ENCODE assay signal across 8 mouse cellular contexts in the genomic region with DNA sequence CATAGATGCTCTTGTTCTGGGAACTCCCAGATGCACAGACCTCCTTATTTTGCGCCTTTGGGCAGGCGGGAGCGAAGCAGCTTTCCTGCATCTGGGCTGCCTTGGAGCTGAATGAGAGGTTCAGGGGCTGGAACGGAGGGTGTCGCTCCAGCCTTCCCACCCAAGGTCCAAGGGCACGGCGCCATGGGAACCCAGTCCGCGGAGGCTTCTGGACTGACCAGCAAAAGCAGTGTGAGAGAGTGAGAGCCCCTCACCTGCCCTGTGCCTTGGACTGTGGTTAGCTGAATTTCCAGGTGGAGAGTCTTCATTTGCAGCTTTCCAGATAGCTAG. TPM values are rescaled to one million over a fixed set of nuclear protein-coding genes. Genes with fewer than 3 reads are reported as not detected.
A peak's percentile ranks its signal among the peaks of the same experiment; 100 is the strongest.
DNase-seq lines count a peak whose midpoint lies in the region; ATAC-seq lines count a peak whose summit lies in the region.

No protein-coding gene starts in this region.

- H3K4me2 ChIP-seq in heart, embryonic 14.5 days (ENCODE audit: low read length) = 0 out of 2 replicates have a peak overlapping the region, but pooled peaks have one; percentile 76
- H3K4me2 ChIP-seq in hindbrain, embryonic 16.5 days (ENCODE audit: low read length) = peak overlapping the region; percentile 88

- H3K27ac ChIP-seq in heart, embryonic 14.5 days (replicated peaks in 1 of 2; ENCODE audit: control insufficient read depth in 1 of 2, insufficient read depth in 1 of 2, low read depth in 2 of 2, low read length in 2 of 2) = no peak overlapping the region
- H3K27ac ChIP-seq in hindbrain, embryonic 16.5 days (ENCODE audit: low read depth, low read length) = peak overlapping the region; percentile 60

- no peak for DNase-seq in heart, adult 18-20 months
- peak; percentile 71 to 73 for DNase-seq in cerebellum, postnatal 36 days
- DNase-seq in neural tube, embryonic 10.5 days (ENCODE audit: extremely low spot score, low spot score) = peak; percentile 31
- no peak for DNase-seq in spleen, postnatal 4 days (ENCODE audit: low spot score in 2 of 2)
- no peak for DNase-seq in heart, adult 8-10 months (ENCODE audit: low spot score)
- DNase-seq in adrenal gland, postnatal 14 days = no peak

- no peak for ATAC-seq in heart, embryonic 14.5 days (ENCODE audit: insufficient number of reproducible peaks, insufficient read depth, low FRiP score, low read depth)
- ATAC-seq in hindbrain, embryonic 16.5 days = peak; percentile 13; the same call in 1 of the 2 replicates

- no peaks in the 10 kb centered on the region for H3K36me3 ChIP-seq in heart, embryonic 14.5 days (ENCODE audit: control insufficient read depth, insufficient read depth, low read length)
- no peaks in the 10 kb centered on the region for H3K36me3 ChIP-seq in hindbrain, embryonic 16.5 days (ENCODE audit: control insufficient read depth, insufficient read depth, low read length)

- no peaks in the 10 kb centered on the region; a peak in 2 of 4 replicates for H3K4me1 ChIP-seq in heart, embryonic 14.5 days (ENCODE audit: control insufficient read depth in 2 of 2, insufficient read depth in 2 of 2, low read length in 2 of 2)
- peaks cover 3% of the 10 kb centered on the region for H3K4me1 ChIP-seq in hindbrain, embryonic 16.5 days (ENCODE audit: control insufficient read depth, insufficient read depth, low read depth, low read length)

- WGBS in heart, embryonic 14.5 days = 5% methylated on average over 9 of the region's 9 CpGs
- WGBS in hindbrain, embryonic 16.5 days = under 1% methylated on average over 9 of the region's 9 CpGs

- no peak overlapping the region for H3K9ac ChIP-seq in heart, embryonic 14.5 days (ENCODE audit: low read length)
- H3K9ac ChIP-seq in hindbrain, embryonic 16.5 days (ENCODE audit: low read depth, low read length) = peak overlapping the region; percentile 79

- peaks cover 54% of the 10 kb centered on the region for H3K27me3 ChIP-seq in heart, embryonic 14.5 days (ENCODE audit: control insufficient read depth, insufficient read depth, low read length)
- H3K27me3 ChIP-seq in hindbrain, embryonic 16.5 days (replicated peaks; ENCODE audit: control insufficient read depth, insufficient read depth, low read length) = no peaks in the 10 kb centered on the region

- 0 out of 4 replicates have a peak overlapping the region, but pooled peaks of 1 of the 2 experiments have one; percentile 38 for H3K4me3 ChIP-seq in heart, embryonic 14.5 days (ENCODE audit: control insufficient read depth in 1 of 2, insufficient read depth in 1 of 2, low read depth in 1 of 2, low read length in 2 of 2)
- H3K4me3 ChIP-seq in hindbrain, embryonic 16.5 days (ENCODE audit: low read length) = peak overlapping the region; percentile 72

- no peaks in the 10 kb centered on the region for H3K9me3 ChIP-seq in heart, embryonic 14.5 days (ENCODE audit: control insufficient read depth, low read length)
- no peaks in the 10 kb centered on the region for H3K9me3 ChIP-seq in hindbrain, embryonic 16.5 days (ENCODE audit: control insufficient read depth, low read length)

RNA-seq across cellular contexts. Expression of a gene that starts 1.3 kb away (rescaled TPM):
- not detected in 2 replicates for polyA plus RNA-seq in heart, embryonic 14.5 days (2014; fragmentation: Nextera tagmentation; extraction: Ambion mirVana)
- total RNA-seq in heart, adult 18-20 months (2021) = not detected
- 12.1 and 14.6 TPM in 2 replicates for polyA plus RNA-seq in hindbrain, embryonic 16.5 days (2015; fragmentation: Nextera tagmentation; extraction: Ambion mirVana)
- under 1 TPM in 1 of 4 experiments, not detected in 3; 0.25 TPM for total RNA-seq in heart, adult 8-10 months (2022)
- 0.37 and 0.49 TPM in 2 replicates for total RNA-seq in adrenal gland, postnatal 14 days (2021)

Comparison
In these comparisons a context has a peak if more than half of its experiments do, and no peak if none do; other contexts are left out.
1. DNase-seq: peak in cerebellum, postnatal 36 days (2 of 2) and neural tube, embryonic 10.5 days (single experiment); none in heart, adult 18-20 months (0 of 2), spleen, postnatal 4 days (0 of 2), heart, adult 8-10 months (single experiment) and adrenal gland, postnatal 14 days (single experiment).